7 mouse cellular contexts compared by ENCODE assay signal in the genomic region with DNA sequence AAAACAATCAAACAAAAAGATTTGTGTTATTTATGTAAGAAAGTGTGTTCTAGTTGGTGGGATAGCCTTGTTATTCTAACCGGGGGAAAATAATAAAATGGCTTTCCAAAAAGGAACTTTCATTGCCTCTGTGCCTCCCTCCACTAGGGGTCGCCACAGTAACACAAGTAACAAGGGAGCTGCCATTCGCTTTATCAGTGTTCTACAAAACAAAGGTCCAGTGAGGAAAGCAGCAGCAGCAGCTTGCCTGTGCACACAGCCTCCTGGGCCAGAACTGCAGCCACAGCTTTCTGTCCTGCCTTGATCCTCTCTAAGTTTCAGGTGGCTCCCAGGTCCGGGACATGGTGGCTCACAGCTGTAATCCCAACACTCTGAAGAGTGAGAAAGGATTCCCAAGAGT. TPM values are rescaled to one million over a fixed set of nuclear protein-coding genes. Genes with fewer than 3 reads are reported as not detected.
DNase-seq lines count a peak whose midpoint lies in the region; ATAC-seq and TF ChIP-seq lines count a peak whose summit lies in the region.

No protein-coding gene starts in this region.

- no peak for TF ChIP-seq POLR2A in cerebellum, adult 2 months (IDR thresholded peaks at IDR 0.05; ENCODE audit: borderline replicate concordance, insufficient read depth, low read length)

- no peaks in the 10 kb centered on the region for H3K9me3 ChIP-seq in hindbrain, postnatal 0 days (ENCODE audit: low read length)
- no peaks in the 10 kb centered on the region for H3K9me3 ChIP-seq in megakaryocyte, embryonic 14.5 days

- no peaks in the 10 kb centered on the region for H3K4me1 ChIP-seq in cerebellum, adult 2 months (ENCODE audit: control insufficient read depth, insufficient read depth, low read length)
- H3K4me1 ChIP-seq in hindbrain, postnatal 0 days (ENCODE audit: insufficient read depth, low read length) = no peaks in the 10 kb centered on the region
- H3K4me1 ChIP-seq in megakaryocyte, embryonic 14.5 days = peaks cover 13% of the 10 kb centered on the region

- H3K27ac ChIP-seq in cerebellum, adult 2 months (ENCODE audit: insufficient read depth, low read length) = no peak overlapping the region
- peak overlapping the region; percentile 3; the same call in 1 of the 2 replicates for H3K27ac ChIP-seq in hindbrain, postnatal 0 days

- DNase-seq in T-cell, adult 2 months (ENCODE audit: low spot score) = peak; percentile 81
- peak; percentile 81 to 83 for DNase-seq in cerebellum, adult 2 months
- peak; percentile 63 to 71 for DNase-seq in frontal cortex, postnatal 10 days (ENCODE audit: low spot score in 2 of 2)
- DNase-seq in hindbrain, postnatal 0 days (ENCODE audit: low spot score) = peak; percentile 94
- DNase-seq in left cerebral cortex, adult 11 months (ENCODE audit: low spot score) = peak; percentile 72
- peak; percentile 66 for DNase-seq in right cerebral cortex, postnatal 25 days

- WGBS in cerebellum, adult 2 months = 5% methylated on average over 4 of the region's 4 CpGs
- 5% methylated on average over 4 of the region's 4 CpGs for WGBS in hindbrain, postnatal 0 days

- peak; percentile 58 for ATAC-seq in hindbrain, postnatal 0 days

- no peak overlapping the region for H3K4me2 ChIP-seq in hindbrain, postnatal 0 days (ENCODE audit: low read depth, low read length)

- H3K36me3 ChIP-seq in hindbrain, postnatal 0 days (ENCODE audit: insufficient read depth, low read length) = 0 out of 2 replicates have a peak, but pooled peaks cover 7% of the 10 kb centered on the region
- peaks cover 9% of the 10 kb centered on the region for H3K36me3 ChIP-seq in megakaryocyte, embryonic 14.5 days (replicated peaks; ENCODE audit: low read length)

- H3K9ac ChIP-seq in hindbrain, postnatal 0 days (replicated peaks; ENCODE audit: low read length) = no peak overlapping the region

- peak; percentile 84 for TF ChIP-seq CTCF in cerebellum, adult 2 months (IDR thresholded peaks at IDR 0.05; ENCODE audit: borderline replicate concordance, insufficient read depth, low read depth, low read length)
- peak; percentile 95 for TF ChIP-seq CTCF in hindbrain, postnatal 0 days (IDR thresholded peaks at IDR 0.05; ENCODE audit: low read depth)

- H3K4me3 ChIP-seq in cerebellum, adult 2 months (replicated peaks; ENCODE audit: insufficient read depth, low read depth, low read length) = no peak overlapping the region
- H3K4me3 ChIP-seq in hindbrain, postnatal 0 days (ENCODE audit: low read length) = no peak overlapping the region
- H3K4me3 ChIP-seq in megakaryocyte, embryonic 14.5 days (replicated peaks) = peak overlapping the region; percentile 80

- no peaks in the 10 kb centered on the region for H3K27me3 ChIP-seq in cerebellum, adult 2 months (ENCODE audit: control insufficient read depth, insufficient read depth, low read length)
- no peaks in the 10 kb centered on the region for H3K27me3 ChIP-seq in hindbrain, postnatal 0 days (ENCODE audit: insufficient read depth, low read length)
- peaks cover 23% of the 10 kb centered on the region for H3K27me3 ChIP-seq in megakaryocyte, embryonic 14.5 days (replicated peaks)

RNA-seq across cellular contexts. Expression of gene Fam166b, which starts 2.8 kb away (rescaled TPM):
- polyA plus RNA-seq in cerebellum, adult 2 months (2012; rRNA removed) = 0.87 and 2.0 TPM in 2 replicates
- 0.61 and 1.4 TPM in 2 replicates for total RNA-seq in hindbrain, postnatal 0 days (2014; rRNA removed)
- 1.6 TPM in 2 replicates for polyA plus RNA-seq in hindbrain, postnatal 0 days (2015; fragmentation: Nextera tagmentation; extraction: Ambion mirVana)
- polyA plus RNA-seq in megakaryocyte, embryonic 14.5 days (2012; ENCODE audit: insufficient read depth, low replicate concordance) = 0.55 TPM in 1 of 2 replicates, not detected in the other

RNA-seq across cellular contexts. Expression of gene Tesk1, which starts 10.0 kb away (rescaled TPM):
- polyA plus RNA-seq in cerebellum, adult 2 months (2012; rRNA removed) = 51.2 and 56.3 TPM in 2 replicates
- total RNA-seq in hindbrain, postnatal 0 days (2014; rRNA removed) = 157 and 171 TPM in 2 replicates
- polyA plus RNA-seq in hindbrain, postnatal 0 days (2015; fragmentation: Nextera tagmentation; extraction: Ambion mirVana) = 16.2 and 17.8 TPM in 2 replicates
- 28.2 and 39.0 TPM in 2 replicates for polyA plus RNA-seq in megakaryocyte, embryonic 14.5 days (2012; ENCODE audit: insufficient read depth, low replicate concordance)

RNA-seq across cellular contexts. Expression of gene Cd72, which starts 22.7 kb away (rescaled TPM):
- polyA plus RNA-seq in cerebellum, adult 2 months (2012; rRNA removed) = 0.74 and 0.84 TPM in 2 replicates
- total RNA-seq in hindbrain, postnatal 0 days (2014; rRNA removed) = not detected in 2 replicates
- polyA plus RNA-seq in hindbrain, postnatal 0 days (2015; fragmentation: Nextera tagmentation; extraction: Ambion mirVana) = 4.4 and 4.7 TPM in 2 replicates
- polyA plus RNA-seq in megakaryocyte, embryonic 14.5 days (2012; ENCODE audit: insufficient read depth, low replicate concordance) = 3.1 and 26.7 TPM in 2 replicates

RNA-seq across cellular contexts. Expression of gene Rusc2, which starts 49.9 kb away (rescaled TPM):
- polyA plus RNA-seq in cerebellum, adult 2 months (2012; rRNA removed) = 63.0 and 65.8 TPM in 2 replicates
- 151 and 189 TPM in 2 replicates for total RNA-seq in hindbrain, postnatal 0 days (2014; rRNA removed)
- 51.3 and 63.8 TPM in 2 replicates for polyA plus RNA-seq in hindbrain, postnatal 0 days (2015; fragmentation: Nextera tagmentation; extraction: Ambion mirVana)
- 11.5 and 32.0 TPM in 2 replicates for polyA plus RNA-seq in megakaryocyte, embryonic 14.5 days (2012; ENCODE audit: insufficient read depth, low replicate concordance)

RNA-seq across cellular contexts. Expression of gene Sit1, which starts 51.8 kb away (rescaled TPM):
- not detected in 2 replicates for polyA plus RNA-seq in cerebellum, adult 2 months (2012; rRNA removed)
- 0.90 TPM in 1 of 2 replicates, not detected in the other for total RNA-seq in hindbrain, postnatal 0 days (2014; rRNA removed)
- not detected in 2 replicates for polyA plus RNA-seq in hindbrain, postnatal 0 days (2015; fragmentation: Nextera tagmentation; extraction: Ambion mirVana)
- 3.9 TPM in 1 of 2 replicates, not detected in the other for polyA plus RNA-seq in megakaryocyte, embryonic 14.5 days (2012; ENCODE audit: insufficient read depth, low replicate concordance)
